Mouse (Mus musculus) hindbrain, embryonic 12.5 days (tissue): ENCODE data around the gene Hapln4. TPM values are rescaled to one million over a fixed set of nuclear protein-coding genes. Genes with fewer than 3 reads are reported as not detected.
A peak's percentile ranks its signal among the peaks of the same experiment; 100 is the strongest.

Experiments
- ATAC-seq: fragments of 200-750 bp; cut with Nextera tagmentation; 2 replicates; pipeline ENCODE4 v1.8.0; 2017; ENCODE audit warnings: moderate TSS enrichment; ENCODE audit not compliant: low FRiP score
- H3K27ac ChIP-seq: fragments of 300-500 bp; sonication (generic); 2 replicates; pipeline ENCODE4 v1.5.1; 2016; ENCODE audit warnings: mild to moderate bottlenecking
- H3K27me3 ChIP-seq: fragments of 300-500 bp; sonication (generic); 2 replicates; pipeline ENCODE4 v1.6.1; 2016; ENCODE audit warnings: mild to moderate bottlenecking
- H3K36me3 ChIP-seq: fragments of 300-500 bp; sonication (generic); 2 replicates; pipeline ENCODE4 v1.6.1; 2016; ENCODE audit warnings: mild to moderate bottlenecking
- H3K4me1 ChIP-seq: fragments of 300-500 bp; sonication (generic); 2 replicates; pipeline ENCODE4 v1.6.1; 2016
- H3K4me2 ChIP-seq: fragments of 300-500 bp; sonication (generic); replicated peaks from 2 replicates; pipeline ENCODE4 v1.6.1; 2016; ENCODE audit warnings: mild to moderate bottlenecking
- H3K4me3 ChIP-seq: fragments of 300-500 bp; sonication (generic); 2 replicates; pipeline ENCODE4 v1.5.1; 2016; ENCODE audit warnings: mild to moderate bottlenecking
- H3K9ac ChIP-seq: fragments of 300-500 bp; sonication (generic); 2 replicates; pipeline ENCODE4 v1.6.1; 2016; ENCODE audit warnings: mild to moderate bottlenecking, moderate library complexity
- H3K9me3 ChIP-seq: fragments of 300-500 bp; sonication (generic); replicated peaks from 2 replicates; pipeline ENCODE4 v1.6.1; 2016; ENCODE audit warnings: mild to moderate bottlenecking
- WGBS: fragments of 180-500 bp; shearing (Covaris S2); methylation state at CpG from one replicate; pipeline ENCODE4 v1.1.7; 2016; 5-methylcytosine and 5-hydroxymethylcytosine counted together
- polyA plus RNA-seq: library from polyadenylated mRNA; unstranded; fragments of >200 nt; fragmentation: Nextera tagmentation; extraction: Ambion mirVana; gene quantifications from 2 replicates; pipeline ENCODE4 v1.2.1, GENCODE M21; 2016

Hapln4 gene
- polyA plus RNA-seq, 1 experiment from 2014 or later: 0.81 TPM

DNA sequence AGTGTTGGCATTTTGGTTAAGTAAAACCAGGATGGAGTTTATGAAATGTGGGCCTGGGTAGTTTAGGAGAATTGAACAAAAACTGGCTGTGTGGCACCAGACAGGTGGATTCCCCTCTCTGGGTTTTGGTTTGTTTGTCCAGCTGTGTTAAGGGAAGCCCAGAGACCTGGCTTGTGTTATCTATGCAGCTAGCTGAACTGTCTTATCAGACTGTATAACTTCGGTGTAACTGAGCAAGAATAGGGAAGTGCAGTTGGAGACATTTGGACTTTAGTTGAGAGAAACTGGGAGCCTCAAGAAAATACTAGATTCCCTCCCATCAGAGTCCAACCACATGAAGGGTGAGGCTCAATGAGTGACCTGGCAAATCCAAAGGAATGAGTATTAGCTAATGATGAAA is 9.6 kb upstream of the Hapln4 start:
- Histone ChIP-seq H3K27me3 (no peaks in the 10 kb centered on the region), H3K27ac (no peak overlapping the region), H3K4me1 (peaks cover 6% of the 10 kb centered on the region; the same call in 1 of the 2 replicates), H3K9ac (no peak overlapping the region), H3K4me2 (no peak overlapping the region), H3K9me3 (no peaks in the 10 kb centered on the region), H3K36me3 (peaks cover 36% of the 10 kb centered on the region), H3K4me3 (no peak overlapping the region)
- 88% methylated on average over 1 of the region's 1 CpGs for WGBS
- ATAC-seq: no peak

DNA sequence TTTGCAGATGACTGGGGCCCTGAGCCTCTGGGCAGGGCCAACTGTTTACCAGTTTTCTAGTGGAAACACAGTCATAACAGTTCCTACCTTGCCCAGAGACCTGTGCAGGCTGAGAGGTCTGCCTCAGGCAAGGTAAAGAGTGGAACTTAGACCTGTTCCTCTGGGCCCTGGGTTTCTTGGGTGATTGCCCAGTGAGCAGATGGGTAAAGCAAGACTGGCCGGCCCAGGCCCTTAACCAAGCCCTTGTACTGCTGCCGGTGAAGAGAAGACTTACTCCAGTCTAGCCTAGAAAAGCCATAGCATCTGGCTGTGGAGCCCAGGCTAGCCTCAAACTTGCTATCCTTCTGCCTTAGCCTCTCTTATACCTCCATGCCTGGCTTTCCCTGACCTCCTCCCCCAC is 1.3 kb upstream of the Hapln4 start:
- WGBS: 95% methylated on average over 2 of the region's 2 CpGs
- Histone ChIP-seq H3K4me3 (no peak overlapping the region), H3K36me3 (no peaks in the 10 kb centered on the region), H3K27ac (no peak overlapping the region), H3K9ac (no peak overlapping the region), H3K4me2 (no peak overlapping the region), H3K9me3 (no peaks in the 10 kb centered on the region), H3K4me1 (peaks cover 24% of the 10 kb centered on the region), H3K27me3 (peaks cover 58% of the 10 kb centered on the region)
- ATAC-seq: no peak

DNA sequence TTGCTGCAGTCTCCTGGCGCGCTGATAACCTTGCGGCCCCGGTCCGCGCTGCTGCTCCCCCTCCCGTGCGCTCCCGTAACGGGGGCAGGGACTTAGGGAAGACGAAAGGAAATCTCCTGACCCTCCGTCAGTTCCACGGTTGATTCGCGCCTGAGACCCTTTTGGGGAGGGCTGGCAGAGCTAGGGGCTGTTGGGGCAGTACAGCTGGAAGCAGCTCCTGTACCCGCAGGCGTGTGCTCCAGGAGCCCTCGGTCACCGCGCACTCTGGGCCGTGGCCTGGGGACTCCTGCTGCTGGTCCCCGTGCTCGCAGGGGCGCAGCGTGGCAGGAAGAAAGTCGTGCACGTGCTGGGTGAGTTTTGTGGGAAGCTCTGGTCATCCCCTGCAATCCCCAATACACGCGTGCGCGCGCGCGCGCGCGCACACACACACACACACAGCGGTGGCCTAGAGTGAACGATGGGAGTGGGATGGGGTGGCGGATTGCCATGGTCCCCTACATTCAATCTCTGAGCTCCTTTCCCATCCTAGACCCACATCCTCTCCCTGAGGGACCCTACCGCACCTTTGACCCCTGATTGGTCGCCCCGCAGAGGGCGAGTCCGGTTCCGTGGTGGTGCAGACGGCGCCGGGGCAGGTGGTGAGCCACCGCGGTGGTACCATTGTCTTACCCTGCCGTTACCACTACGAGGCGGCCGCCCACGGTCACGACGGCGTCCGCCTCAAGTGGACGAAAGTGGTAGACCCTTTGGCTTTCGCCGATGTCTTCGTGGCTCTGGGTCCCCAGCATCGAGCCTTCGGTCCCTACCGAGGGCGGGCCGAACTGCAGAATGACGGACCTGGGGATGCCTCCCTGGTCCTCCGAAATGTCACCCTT is 1.2 kb downstream of the Hapln4 start:
- no peak overlapping the region for H3K27ac ChIP-seq
- peaks cover 83% of the 10 kb centered on the region for H3K27me3 ChIP-seq
- H3K4me2 ChIP-seq: peak overlapping the region; percentile 74
- peak overlapping the region; percentile 53 for H3K9ac ChIP-seq
- no peaks in the 10 kb centered on the region for H3K36me3 ChIP-seq
- peak overlapping the region; percentile 41 for H3K4me3 ChIP-seq
- peaks cover 43% of the 10 kb centered on the region for H3K4me1 ChIP-seq
- 2% methylated on average over 70 of the region's 71 CpGs for WGBS
- H3K9me3 ChIP-seq: no peaks in the 10 kb centered on the region
- peak; percentile 40; the same call in 1 of the 2 replicates for ATAC-seq

DNA sequence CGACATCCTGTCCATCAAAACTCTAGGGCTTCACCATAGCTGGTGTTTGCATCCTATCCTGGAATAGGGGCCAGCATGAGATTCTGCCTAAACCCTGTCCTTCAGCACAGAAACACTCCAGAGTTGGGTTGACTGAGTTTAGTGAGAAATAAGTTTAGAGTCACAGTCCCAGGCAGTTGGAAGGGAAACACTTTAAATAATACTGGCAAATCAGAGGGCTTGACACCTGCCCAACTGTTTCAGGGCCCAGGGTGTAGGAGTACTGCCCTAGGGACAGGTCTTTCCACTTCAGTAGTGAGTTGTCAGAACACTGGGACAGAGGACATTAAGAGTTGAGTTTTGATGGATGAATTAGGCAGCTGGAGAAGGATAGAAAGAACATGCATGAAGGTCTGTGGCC is 2.9 kb downstream of the Hapln4 start:
- ATAC-seq: no peak
- H3K27me3 ChIP-seq: peaks cover 98% of the 10 kb centered on the region
- no peak overlapping the region for H3K9ac ChIP-seq
- 48% methylated on average over 1 of the region's 1 CpGs for WGBS
- no peaks in the 10 kb centered on the region for H3K36me3 ChIP-seq
- no peak overlapping the region for H3K4me2 ChIP-seq
- H3K4me3 ChIP-seq: no peak overlapping the region
- peaks cover 52% of the 10 kb centered on the region for H3K4me1 ChIP-seq
- H3K9me3 ChIP-seq: no peaks in the 10 kb centered on the region
- no peak overlapping the region for H3K27ac ChIP-seq

DNA sequence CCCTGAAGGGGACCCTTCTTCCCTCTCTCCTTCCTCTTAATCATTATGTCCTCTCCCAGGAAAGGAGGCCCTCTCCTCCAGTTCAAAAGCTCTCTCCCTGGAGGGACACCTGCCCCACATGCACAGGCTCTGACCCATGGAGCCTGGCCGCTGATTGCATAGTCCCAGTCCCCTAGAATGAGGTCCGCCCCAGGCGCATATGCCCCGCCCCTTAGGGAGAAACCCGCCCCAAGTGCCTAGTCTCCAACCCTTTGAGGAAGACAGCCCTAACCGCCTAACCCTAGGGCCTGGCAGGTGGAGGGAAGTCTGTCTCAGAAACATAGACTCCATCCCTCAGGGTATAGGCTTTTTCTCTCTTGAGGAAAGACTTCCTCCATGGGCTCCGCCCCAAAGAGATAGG is 4.0 kb downstream of the Hapln4 start:
- H3K36me3 ChIP-seq: no peaks in the 10 kb centered on the region
- no peak for ATAC-seq

DNA sequence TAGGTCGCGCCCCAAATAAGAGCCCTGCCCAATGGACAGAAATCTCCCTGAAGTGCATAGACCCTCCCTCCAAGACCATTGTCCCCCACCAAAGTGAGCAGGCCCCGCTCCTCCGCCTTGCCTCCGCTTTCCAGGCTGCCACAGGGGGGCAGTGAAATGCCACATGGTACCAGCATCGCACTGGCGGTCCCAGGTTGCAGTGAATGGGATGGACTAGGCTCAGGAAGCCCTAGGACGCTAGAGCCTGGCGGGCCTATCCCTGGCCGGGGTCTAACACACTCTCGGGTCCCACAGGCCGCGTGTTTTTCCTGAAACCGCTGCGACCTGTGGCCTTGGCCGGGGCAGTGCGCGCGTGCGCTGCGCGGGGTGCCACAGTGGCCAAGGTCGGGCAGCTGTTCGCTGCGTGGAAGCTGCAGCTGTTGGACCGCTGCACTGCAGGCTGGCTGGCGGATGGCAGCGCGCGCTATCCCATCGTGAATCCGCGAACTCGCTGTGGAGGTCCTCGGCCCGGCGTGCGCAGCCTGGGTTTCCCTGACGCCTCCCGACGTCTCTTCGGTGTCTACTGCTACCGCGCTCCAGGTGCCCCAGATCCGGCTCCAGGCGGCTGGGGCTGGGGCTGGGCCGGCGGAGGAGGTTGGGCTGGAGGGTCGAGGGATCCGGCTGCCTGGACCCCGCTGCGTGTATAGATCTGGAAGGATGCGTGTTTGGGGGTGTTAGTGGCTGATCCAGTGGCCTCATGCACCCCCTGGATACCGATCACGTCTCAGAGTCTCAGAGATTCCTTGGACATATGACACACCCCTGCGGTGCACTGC is 4.8 kb downstream of the Hapln4 start:
- peaks cover 51% of the 10 kb centered on the region for H3K4me1 ChIP-seq
- peak overlapping the region; percentile 85 for H3K4me2 ChIP-seq
- no peaks in the 10 kb centered on the region for H3K36me3 ChIP-seq
- no peaks in the 10 kb centered on the region for H3K9me3 ChIP-seq
- peak; percentile 69 for ATAC-seq
- peak overlapping the region; percentile 45 for H3K4me3 ChIP-seq
- H3K9ac ChIP-seq: peak overlapping the region; percentile 57
- whole genome bisulfite sequencing: 3% methylated on average over 56 of the region's 56 CpGs
- H3K27ac ChIP-seq: no peak overlapping the region
- H3K27me3 ChIP-seq: peaks cover 80% of the 10 kb centered on the region

More for the DNA sequence above, 4.0 kb downstream of the Hapln4 start:
- 7% methylated on average over 7 of the region's 7 CpGs for WGBS
- Histone ChIP-seq H3K9ac (no peak overlapping the region), H3K4me2 (no peak overlapping the region), H3K4me1 (peaks cover 52% of the 10 kb centered on the region), H3K9me3 (no peaks in the 10 kb centered on the region), H3K27ac (no peak overlapping the region), H3K27me3 (peaks cover 88% of the 10 kb centered on the region), H3K4me3 (no peak overlapping the region)

DNA sequence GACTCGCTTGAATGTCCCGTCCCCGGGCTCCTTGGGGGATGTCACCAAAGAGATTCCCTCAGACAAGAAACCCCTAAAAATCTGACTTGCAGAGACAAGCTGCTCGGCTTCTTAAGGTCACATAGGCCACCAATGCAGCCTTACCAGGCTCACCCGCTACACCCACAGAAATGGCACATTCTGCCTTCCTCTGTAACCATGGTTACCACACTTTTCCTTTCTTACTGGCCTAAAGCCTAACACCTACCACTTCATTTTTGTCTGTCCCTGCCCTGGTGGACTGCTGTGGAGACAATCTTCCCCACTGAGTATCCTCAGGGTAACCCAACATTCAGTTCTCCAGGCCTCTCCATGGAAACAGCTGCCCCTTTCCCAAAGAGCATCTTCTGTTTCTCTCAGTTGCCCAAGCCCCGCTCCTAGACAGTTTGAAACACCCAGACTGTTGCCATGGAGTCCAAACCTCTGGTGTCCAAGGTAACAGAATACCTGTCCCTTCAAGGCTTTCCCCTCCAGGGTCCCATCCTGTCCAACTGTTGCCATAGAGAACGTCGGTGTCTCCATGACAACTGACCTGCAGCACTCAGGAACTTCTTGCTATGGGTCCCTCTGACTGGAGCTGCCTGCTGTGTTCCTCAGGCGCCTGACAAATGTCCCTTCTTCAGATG is 6.2 kb downstream of the Hapln4 start:
- Histone ChIP-seq H3K4me2 (no peak overlapping the region), H3K4me3 (no peak overlapping the region), H3K36me3 (peaks cover 7% of the 10 kb centered on the region), H3K9ac (no peak overlapping the region), H3K4me1 (peaks cover 37% of the 10 kb centered on the region), H3K27me3 (peaks cover 66% of the 10 kb centered on the region), H3K9me3 (no peaks in the 10 kb centered on the region), H3K27ac (no peak overlapping the region)
- 46% methylated on average over 9 of the region's 9 CpGs for whole genome bisulfite sequencing
- ATAC-seq: peak; percentile 18; the same call in 1 of the 2 replicates

DNA sequence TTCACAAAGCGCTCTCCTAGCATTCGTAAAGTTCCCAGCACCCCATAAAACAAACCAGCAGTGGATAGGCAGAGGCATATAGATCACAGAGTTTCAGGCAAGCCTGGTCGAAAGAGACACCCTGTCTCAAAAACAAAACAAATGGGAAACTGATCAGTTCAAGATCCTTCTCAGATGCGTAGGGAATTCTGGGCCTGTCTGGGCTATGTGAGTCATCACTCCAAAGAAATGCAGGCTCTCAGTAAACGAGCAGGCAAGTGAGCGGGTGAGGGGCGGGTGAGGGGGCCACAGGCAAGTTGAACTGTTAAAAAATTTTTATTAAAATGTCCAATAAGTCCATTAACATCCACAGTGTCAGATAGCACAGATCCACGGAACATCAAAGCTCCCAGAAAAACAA is 9.5 kb downstream of the Hapln4 start:
- H3K36me3 ChIP-seq: peaks cover 38% of the 10 kb centered on the region
- no peak overlapping the region for H3K9ac ChIP-seq

DNA sequence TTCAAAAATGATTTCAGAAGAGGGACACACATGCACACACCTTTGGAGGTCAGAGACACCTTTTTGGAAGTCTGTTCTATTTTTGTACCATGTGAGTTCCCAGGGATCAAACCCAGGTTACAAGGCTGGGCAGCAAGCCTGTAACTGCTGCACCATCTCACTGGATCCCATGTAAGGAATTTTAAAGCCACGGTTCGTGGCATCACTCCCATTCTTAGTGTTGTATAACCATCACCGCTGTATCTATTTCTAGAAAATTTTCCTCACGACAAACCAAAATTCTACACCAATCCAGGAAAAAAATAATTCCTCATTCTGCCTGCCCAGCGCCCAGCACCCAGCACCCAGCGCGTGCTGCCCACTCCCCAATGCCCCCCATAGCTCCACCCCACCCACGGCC is 16.0 kb downstream of the Hapln4 start:
- Histone ChIP-seq H3K9me3 (no peaks in the 10 kb centered on the region), H3K27ac (no peak overlapping the region), H3K4me2 (no peak overlapping the region), H3K27me3 (no peaks in the 10 kb centered on the region), H3K36me3 (peaks cover 90% of the 10 kb centered on the region), H3K4me1 (no peaks in the 10 kb centered on the region), H3K4me3 (no peak overlapping the region), H3K9ac (no peak overlapping the region)
- no peak for ATAC-seq
- whole genome bisulfite sequencing: 81% methylated on average over 8 of the region's 8 CpGs

More for the DNA sequence above, 9.5 kb downstream of the Hapln4 start:
- Histone ChIP-seq H3K4me2 (no peak overlapping the region), H3K27me3 (peaks cover 32% of the 10 kb centered on the region), H3K9me3 (no peaks in the 10 kb centered on the region), H3K27ac (no peak overlapping the region), H3K4me3 (no peak overlapping the region), H3K4me1 (peaks cover 25% of the 10 kb centered on the region)
- WGBS: 67% methylated on average over 8 of the region's 8 CpGs
- ATAC-seq: no peak

DNA sequence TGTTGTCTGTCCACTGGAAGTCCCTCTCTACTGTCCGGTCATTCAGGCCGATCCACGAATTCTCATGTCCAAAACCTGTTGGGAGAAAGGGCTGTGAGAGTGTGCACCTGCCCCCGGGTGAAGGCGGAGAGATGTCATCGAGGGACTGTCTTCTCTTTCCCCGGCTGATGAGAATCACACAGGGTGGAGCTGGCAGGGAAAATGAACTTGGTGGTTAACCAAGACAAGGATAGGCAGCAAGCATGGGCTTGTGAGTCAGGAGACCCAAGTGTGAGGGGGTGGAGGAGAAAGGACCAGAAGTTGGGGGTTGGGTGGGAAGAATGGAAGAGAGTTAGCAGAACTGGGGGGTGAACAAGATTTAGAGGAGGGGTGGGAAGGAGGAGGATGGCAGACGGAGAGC is 17.0 kb downstream of the Hapln4 start:
- Histone ChIP-seq H3K4me2 (no peak overlapping the region), H3K27ac (no peak overlapping the region), H3K36me3 (peaks cover 93% of the 10 kb centered on the region)

DNA sequence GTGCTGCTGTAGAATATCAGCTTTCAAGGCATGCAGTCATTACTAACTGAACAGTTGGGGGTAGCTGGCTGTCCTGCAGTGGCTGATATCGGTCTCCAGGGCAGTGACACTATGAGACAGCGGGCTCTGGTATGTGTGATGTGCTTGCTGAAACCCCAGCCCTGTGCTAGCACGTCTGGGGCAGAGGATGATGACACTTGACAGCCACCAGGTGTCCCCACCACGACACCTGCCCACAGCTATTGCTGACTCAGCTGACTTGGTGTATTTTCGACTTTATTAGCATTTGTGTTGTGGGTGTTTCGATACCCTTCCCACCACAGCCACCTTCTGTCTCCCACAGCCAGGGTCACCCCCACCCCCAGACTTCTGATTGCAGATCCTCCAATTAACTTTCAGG is 21.2 kb downstream of the Hapln4 start:
- Histone ChIP-seq H3K4me3 (no peak overlapping the region), H3K27me3 (peaks cover 7% of the 10 kb centered on the region; the same call in 1 of the 2 replicates), H3K27ac (no peak overlapping the region), H3K9me3 (no peaks in the 10 kb centered on the region), H3K9ac (peak overlapping the region; percentile 18; the same call in 1 of the 2 replicates), H3K4me2 (no peak overlapping the region), H3K36me3 (peaks cover 92% of the 10 kb centered on the region), H3K4me1 (peaks cover 8% of the 10 kb centered on the region)
- ATAC-seq: peak; percentile 42; the same call in 1 of the 2 replicates
- WGBS: 17% methylated on average over 6 of the region's 6 CpGs

More for the DNA sequence above, 17.0 kb downstream of the Hapln4 start:
- WGBS: 92% methylated on average over 8 of the region's 8 CpGs
- Histone ChIP-seq H3K4me3 (no peak overlapping the region), H3K9me3 (no peaks in the 10 kb centered on the region), H3K9ac (no peak overlapping the region), H3K4me1 (peaks cover 5% of the 10 kb centered on the region), H3K27me3 (no peaks in the 10 kb centered on the region)
- no peak for ATAC-seq

DNA sequence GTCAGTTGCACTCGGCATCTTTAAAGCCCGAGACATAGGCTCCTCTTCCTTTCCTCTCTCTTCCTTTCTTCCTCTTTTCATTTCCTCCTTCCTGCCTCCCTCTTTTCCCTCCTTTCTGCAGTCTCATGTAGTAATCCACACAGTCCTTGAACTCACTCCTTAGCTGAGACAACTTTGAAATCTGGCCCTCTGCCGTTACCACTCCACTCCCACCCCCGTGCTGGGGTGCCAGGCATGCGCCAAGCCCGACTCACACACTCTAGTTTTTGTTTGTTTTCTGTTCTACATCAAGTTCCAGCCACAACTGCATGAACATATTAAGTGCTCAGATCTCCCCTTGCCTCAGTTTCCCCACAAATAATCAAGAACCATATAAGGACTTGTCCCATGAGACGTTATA is 21.7 kb downstream of the Hapln4 start:
- no peak overlapping the region; the same call in 1 of the 2 replicates for H3K9ac ChIP-seq
- peaks cover 92% of the 10 kb centered on the region for H3K36me3 ChIP-seq
- ATAC-seq: no peak
- no peaks in the 10 kb centered on the region for H3K9me3 ChIP-seq
- H3K27ac ChIP-seq: no peak overlapping the region
- peaks cover 11% of the 10 kb centered on the region for H3K27me3 ChIP-seq
- H3K4me3 ChIP-seq: no peak overlapping the region
- no peak overlapping the region for H3K4me2 ChIP-seq
- peaks cover 8% of the 10 kb centered on the region for H3K4me1 ChIP-seq
- WGBS: 82% methylated on average over 7 of the region's 7 CpGs
